Mouse (Mus musculus) urinary bladder, adult 18-20 months (tissue): Measurements from ENCODE around the gene Gm11938.

Experiments
- DNase-seq, 2 experiments: peaks; one replicate each; pipeline ENCODE4 v3.0.0; 2022; ENCODE audit warnings: low spot score in 2 of 2, mixed read lengths in 2 of 2

Gm11938 gene

DNA sequence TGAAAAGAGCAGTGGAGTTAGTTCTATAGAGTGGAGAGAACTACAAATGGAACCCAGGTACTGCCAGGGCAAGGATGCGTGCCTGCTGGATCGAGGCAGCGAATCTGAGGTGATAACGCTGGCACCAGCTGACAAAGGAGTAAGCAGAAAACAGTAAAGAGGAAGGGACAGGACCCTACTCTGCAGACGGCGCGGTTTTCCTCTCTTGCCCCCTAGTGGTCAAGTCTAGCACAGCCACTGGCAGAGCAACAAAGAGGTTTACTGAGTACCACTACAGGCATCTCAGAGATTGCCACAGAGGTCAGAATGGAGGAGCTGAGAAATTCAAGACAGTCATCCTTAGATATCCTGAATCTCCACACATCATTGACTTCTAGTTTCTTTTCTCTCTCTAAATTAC is 29.0 kb downstream of the Gm11938 start:
- DNase-seq: peak; percentile 50 to 52

DNA sequence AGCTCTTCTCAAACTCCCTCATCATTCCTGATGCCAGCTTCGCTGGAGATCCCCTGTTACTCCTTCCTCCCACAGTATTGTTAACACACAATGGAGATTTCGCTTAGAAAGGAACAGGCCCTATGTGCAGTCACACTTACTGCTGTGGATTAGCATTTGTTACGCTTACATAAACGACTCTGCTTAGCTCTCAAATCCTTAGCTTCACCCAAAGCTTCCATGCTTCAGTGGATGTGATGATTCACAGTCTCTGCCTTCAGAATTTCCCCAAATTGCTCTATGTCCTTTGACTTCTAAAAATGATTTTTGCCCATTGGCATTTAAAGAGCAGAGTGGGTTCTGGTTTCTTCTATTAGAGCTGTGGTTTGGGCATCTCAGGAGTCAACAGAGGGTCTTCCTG is 29.9 kb downstream of the Gm11938 start:
- no peak for DNase-seq

DNA sequence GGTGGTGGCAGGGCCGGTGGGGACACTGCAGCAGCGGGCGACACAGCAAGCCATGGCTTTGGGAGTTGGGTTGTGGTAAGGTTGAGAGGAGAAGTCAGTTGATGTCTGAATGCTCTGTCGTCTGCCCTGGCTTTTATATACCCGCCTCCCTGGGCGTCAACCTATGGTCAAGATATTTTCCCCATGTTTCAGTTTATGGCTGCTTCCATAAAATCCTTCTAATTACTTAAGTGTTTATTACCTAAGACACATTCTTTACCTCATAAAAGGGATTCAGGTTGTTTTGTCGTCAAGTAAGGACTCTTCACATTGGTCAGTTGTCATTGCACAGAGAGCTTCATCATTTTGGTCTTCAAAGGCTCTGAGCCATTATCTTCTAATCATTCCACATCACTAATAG is 36.6 kb downstream of the Gm11938 start, which contains the start of gene Krtap3-1:
TSS of gene Krtap3-1 (minus strand) at position 101 of the 400 bp plus-strand sequence.
- no peak for DNase-seq

DNA sequence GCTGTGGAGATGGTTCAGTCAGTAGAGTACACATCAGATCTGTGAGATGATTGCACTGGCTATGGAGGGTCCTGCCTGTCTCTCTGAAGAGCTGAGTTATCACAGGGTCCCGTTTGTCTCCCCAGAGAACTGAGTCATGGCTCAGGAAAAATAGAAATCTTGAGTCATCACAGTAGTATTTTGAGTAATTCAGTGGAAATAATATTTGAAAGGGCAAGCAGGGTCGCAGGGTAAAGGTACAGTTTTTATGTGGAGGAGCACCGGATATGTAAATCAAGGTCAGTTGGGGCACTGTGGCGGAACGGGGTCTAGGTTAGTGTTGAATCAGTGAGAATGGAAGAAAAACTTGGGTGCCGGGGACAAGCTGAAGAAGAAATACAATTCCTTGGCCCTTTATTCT is 40.5 kb downstream of the Gm11938 start:
- DNase-seq: no peak

DNA sequence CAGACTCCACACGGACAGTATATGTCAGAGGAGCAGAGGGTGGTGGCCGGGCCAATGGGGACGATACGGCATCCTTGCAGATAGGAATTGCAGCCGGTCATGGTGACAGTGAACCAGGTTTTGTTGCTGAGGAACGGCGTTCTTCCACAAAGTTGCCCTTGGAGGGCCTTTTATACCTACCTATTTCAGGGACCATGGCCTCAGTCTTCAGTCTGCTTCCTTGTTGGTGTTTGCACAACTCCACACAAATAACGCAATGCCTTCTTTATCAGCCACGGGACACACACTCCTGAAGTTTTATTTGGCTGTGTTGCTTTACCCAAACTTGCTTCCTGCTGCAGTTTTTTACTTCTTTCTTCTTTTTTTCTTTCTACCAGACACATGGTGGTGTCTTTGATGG is 43.7 kb downstream of the Gm11938 start, which contains the start of gene Gm11939:
TSS of gene Gm11939 (minus strand) at position 101 of the 400 bp plus-strand sequence.
- no peak for DNase-seq

DNA sequence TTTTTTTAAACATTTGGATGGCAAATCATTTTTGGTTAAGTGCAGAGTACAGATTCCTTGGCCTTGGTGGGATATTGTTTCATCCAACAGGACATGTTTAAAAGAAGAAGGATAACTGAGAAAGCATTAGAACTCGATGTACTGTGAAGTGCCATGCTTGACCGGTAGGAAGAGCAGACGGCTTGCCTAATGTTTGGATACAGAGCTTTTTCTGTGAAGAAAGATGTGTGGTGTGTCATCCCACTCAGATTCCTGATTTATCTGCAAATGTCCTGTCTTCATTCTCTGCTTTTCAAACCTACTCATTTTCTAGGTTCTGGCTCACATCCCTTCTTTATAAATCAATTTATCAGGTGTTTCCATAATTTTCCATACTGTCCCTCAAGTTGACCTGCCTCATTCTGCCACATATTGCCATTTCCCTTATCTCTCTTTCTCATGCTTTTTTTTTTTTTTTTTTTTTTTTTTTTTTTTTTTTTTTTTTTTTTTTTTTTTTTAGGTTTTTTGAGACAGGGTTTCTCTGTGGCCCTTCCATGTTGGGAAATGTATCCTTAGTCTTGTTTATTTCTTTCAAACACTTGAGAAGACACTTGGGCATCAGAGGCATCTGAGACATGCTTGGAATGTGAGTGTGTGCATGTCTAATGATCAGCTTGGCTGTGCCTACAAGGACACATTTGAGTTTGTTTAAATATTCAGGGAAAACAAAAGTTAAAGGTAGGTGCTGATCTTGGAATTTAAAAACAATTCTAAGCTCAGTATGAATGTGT is 44.9 kb downstream of the Gm11938 start:
- no peak for DNase-seq

DNA sequence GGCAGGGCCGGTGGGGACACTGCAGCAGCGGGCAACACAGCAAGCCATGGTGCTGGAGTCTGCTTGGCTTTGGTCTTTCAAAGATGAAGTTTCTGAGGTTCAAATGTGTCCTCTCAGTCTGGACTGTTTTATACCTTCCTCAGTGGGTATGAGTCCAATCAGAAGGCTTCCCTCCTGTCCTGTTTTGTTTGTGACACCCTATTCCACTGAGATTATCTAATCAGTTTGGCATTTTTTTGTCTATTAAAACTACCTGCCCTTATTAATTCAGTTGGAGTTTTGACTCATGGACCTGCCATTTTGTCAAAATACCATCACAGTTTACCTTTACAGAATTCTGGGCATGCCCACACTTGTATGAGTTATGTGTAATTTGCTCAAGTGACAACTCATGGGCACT is 46.4 kb downstream of the Gm11938 start, which contains the start of gene Krtap3-2:
TSS of gene Krtap3-2 (minus strand) at position 101 of the 400 bp plus-strand sequence.
- no peak for DNase-seq

DNA sequence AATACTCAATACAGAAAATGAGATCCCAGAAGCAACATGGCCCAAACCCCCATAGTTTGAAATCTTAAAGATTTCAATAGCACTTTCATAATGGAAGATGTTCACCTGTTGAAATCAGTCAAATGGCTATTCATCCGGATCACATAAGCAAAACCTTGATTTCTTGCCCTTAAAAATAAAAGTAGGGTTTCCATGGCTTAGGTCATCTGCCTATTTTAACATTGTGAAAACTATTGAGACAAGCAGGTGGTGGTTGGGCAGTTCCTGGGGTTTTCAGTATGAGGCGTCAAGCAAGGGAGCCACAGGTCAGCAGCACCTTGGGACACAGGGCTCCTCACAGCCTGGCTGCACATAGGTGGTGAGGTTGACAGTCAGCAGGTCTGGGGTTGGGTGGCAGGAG is 46.9 kb downstream of the Gm11938 start:
- DNase-seq: no peak
